Mouse (Mus musculus) cortical plate, adult 2 months (tissue): ENCODE measurements around the gene Ppp1r7. TPM values are rescaled to one million over a fixed set of nuclear protein-coding genes. Genes with fewer than 3 reads are reported as not detected.

ENCODE experiments used
- H3K27ac ChIP-seq: fragments of 200-500 bp; 2 replicates; pipeline ENCODE4 v1.5.1; 2012; ENCODE audit warnings: low read length, control low read depth, inconsistent platforms; ENCODE audit not compliant: insufficient read depth
- H3K4me1 ChIP-seq: fragments of 200-500 bp; 2 replicates; pipeline ENCODE4 v1.6.1; 2011; ENCODE audit warnings: low read length; ENCODE audit not compliant: control insufficient read depth, insufficient read depth
- H3K4me3 ChIP-seq: fragments of 200-500 bp; 2 replicates; pipeline ENCODE4 v1.5.1; 2011; ENCODE audit warnings: mild to moderate bottlenecking, low read length, control low read depth; ENCODE audit not compliant: insufficient read depth
- CTCF ChIP-seq: fragments of 200-500 bp; IDR thresholded peaks from 2 replicates; pipeline ENCODE4 v1.5.1; 2011; ENCODE audit warnings: mild to moderate bottlenecking, control low read depth, low read length; ENCODE audit not compliant: insufficient read depth; ENCODE audit errors: extremely low read depth
- POLR2A ChIP-seq: fragments of 200-500 bp; IDR thresholded peaks from 2 replicates; pipeline ENCODE4 v1.6.1; 2011; ENCODE audit warnings: mild to moderate bottlenecking, low read length, control low read depth; ENCODE audit not compliant: insufficient read depth; ENCODE audit errors: extremely low read depth
- polyA plus RNA-seq: library from polyadenylated mRNA; depleted of rRNA; stranded (reverse); fragments of >200 nt; gene quantifications from 2 replicates; pipeline ENCODE4 v1.2.3, GENCODE M21; 2012

The Ppp1r7 gene
- polyA plus RNA-seq, 1 experiment, result 30.4 TPM

DNA sequence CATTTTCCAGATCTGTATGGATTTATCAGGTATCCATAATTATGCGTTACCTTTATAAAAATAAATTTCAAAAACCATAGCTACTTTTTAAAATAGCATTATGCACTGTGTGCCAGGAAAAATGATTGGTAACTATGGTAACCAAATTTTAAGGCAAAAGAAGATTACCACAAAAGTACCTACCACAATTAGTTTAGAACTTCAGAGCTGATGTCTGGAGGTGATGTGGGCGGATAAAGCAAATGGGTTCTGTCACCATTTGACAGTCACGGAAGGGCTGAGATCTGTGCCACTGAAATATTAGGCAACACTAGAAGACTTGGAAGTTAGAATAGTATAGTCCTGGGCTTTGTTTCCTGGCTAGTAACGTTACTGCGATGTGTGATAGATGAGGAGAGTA, 4.5 kb downstream of the Ppp1r7 start:
- peaks cover 9% of the 10 kb centered on the region for H3K4me1 ChIP-seq
- TF ChIP-seq POLR2A (no peak), CTCF (no peak)
- H3K27ac ChIP-seq, result no peak overlapping the region
- no peak overlapping the region for H3K4me3 ChIP-seq

DNA sequence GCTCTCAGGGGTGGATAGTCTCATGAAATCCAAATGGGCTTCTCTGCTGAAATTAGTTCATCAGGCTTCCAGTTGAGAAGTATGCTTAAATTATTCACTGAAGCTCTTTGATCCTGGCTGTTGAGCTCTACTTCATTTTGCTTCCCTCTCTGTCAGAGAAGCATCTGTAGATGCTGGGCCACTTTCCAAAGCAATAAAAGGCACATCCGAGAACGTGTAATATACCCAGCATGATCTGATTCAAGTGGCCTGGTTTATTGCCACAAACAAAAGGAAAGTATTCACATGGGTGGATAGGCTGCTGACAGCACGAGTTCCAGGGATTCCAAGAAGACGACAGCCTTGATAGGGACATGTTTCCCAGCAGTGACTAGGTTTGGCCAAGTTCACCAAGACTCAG, 7.0 kb downstream of the Ppp1r7 start:
- peaks cover 7% of the 10 kb centered on the region for H3K4me1 ChIP-seq
- TF ChIP-seq POLR2A, result no peak
- TF ChIP-seq CTCF, result no peak
- H3K4me3 ChIP-seq, result no peak overlapping the region
- H3K27ac ChIP-seq, result no peak overlapping the region

DNA sequence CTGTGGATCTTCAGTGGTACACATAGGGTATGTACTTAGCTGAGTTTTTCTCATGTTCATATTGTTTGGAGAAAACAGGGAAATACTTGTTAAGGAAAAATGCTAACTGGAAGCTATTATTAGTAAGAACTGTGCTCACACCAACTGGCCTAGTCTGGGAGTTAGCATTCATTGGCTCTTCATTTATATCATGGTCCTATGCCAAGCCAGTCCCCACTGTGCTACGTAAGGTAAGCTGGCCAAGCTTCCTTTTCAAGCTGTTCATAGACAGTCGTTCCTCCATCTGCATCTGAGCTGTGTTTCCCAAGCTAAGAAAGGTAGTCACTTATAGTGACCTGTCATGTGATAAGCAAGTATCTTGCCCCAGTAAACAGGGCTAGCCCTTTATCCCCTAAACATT, 10.1 kb downstream of the Ppp1r7 start:
- H3K4me1 ChIP-seq, result peaks cover 6% of the 10 kb centered on the region

DNA sequence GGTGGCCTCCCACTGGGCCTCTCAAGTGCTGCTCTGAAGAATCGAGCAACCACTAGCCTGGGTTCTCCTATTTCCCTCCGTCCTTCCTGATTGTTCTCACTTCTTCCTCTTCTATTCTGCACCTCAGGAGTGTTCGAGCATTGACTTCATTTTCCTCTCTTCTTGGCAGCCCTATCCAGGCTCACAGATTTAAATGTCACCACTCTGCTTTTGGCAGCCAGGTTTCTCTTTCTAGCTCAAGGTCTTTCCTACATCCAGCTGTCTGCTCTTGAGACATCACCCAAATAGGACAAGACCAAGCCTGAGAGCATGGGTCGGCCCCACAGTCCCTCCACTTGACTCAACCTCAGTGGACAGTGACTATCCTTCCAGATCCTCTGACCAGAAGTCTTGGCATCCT, 20.0 kb downstream of the Ppp1r7 start:
- no peak overlapping the region for H3K4me3 ChIP-seq
- H3K4me1 ChIP-seq, result no peaks in the 10 kb centered on the region
- H3K27ac ChIP-seq, result no peak overlapping the region
- TF ChIP-seq POLR2A, result no peak
- no peak for TF ChIP-seq CTCF

More for the DNA sequence above, 10.1 kb downstream of the Ppp1r7 start:
- no peak overlapping the region for H3K27ac ChIP-seq
- TF ChIP-seq POLR2A, result no peak
- TF ChIP-seq CTCF, result no peak
- H3K4me3 ChIP-seq, result no peak overlapping the region

DNA sequence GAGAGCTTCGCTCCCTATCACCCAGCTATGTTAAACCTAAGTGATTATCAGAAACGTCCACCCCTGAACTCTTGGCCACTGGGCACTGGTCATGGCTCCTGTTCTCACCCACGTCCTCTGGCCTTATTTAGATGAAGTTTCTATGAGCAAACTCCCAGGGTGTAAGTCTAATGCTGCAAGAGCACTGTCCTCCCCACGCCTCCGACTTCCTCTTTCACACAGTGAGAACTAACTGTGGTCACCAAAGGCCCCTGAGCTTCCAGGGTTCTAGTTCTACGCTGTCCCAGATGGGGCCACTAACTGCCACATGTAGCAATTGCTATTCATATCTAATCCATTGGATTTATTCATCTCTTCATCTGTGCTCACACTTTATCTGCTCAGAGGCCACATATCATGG, 23.0 kb downstream of the Ppp1r7 start:
- Histone ChIP-seq H3K4me3 (no peak overlapping the region), H3K4me1 (no peaks in the 10 kb centered on the region), H3K27ac (no peak overlapping the region)
- TF ChIP-seq CTCF (no peak), POLR2A (no peak)

DNA sequence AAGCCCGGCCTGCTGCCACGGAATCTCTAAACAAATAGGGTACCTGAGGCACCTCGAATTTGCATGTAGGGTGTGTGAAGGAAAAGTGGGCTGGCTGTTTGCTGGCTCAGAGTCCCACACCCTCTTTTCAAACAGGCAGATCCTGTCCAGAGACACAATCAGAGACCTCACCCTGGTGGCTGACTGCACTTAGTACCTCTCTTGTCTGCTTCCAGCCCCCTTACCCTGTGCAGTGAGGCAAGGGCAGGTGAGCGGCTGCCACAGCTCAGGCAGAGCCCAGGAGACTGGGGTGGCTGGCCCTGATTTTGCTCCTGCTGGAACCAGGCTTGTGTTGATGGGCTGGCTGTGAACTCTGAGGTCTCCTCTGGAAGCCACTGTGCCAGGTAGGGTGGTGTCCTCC, 31.0 kb downstream of the Ppp1r7 start, which contains the start of gene Ano7:
Gene Ano7, plus strand, starts transcription at position 266 of the 400 bp plus-strand sequence.
- Histone ChIP-seq H3K4me3 (no peak within 1 kb of the TSS), H3K4me1 (no peaks in the 10 kb centered on the region), H3K27ac (no peak within 1 kb of the TSS)
- TF ChIP-seq POLR2A, result no peak

DNA sequence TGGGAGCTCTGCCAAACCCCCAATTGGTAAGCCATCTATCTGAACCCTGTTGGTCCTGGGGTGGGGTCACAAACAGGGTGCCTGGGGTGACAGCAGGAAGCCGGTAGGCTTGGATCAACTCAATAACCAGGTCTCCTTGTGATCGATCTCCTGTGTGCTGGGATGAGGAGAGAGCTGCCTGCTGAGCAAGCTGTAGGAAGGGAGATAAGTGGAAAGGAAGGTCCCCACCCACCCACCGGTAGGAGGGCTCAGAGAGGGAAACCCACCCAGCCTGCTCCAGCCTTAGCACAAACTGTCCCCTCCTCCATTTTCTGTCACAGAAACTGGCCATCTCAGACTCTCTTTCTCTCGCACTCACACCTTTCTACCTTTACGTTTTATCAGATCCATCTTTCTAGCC, 34.7 kb downstream of the Ppp1r7 start:
- no peaks in the 10 kb centered on the region for H3K4me1 ChIP-seq
- no peak overlapping the region for H3K4me3 ChIP-seq

DNA sequence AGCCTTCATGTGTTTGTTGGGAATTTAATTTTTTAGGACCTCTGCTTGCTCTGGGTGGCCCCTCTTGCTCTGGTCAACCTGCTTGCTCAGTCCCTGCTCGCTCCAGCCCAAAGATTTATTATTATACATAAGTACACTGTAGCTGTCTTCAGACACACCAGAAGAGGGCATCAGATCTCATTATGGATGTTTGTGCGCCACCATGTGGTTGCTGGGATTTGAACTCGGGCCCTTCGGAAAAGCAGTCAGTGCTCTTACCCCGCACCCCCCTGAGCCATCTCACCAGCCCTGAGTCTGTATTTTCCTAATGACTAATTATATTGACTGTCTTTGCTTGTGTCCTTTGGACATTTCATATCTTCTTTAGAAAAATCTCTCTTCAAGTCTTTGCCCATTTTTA, 36.5 kb downstream of the Ppp1r7 start:
- H3K27ac ChIP-seq, result no peak overlapping the region
- TF ChIP-seq POLR2A, result no peak
- no peak for TF ChIP-seq CTCF
- H3K4me1 ChIP-seq, result no peaks in the 10 kb centered on the region
- no peak overlapping the region for H3K4me3 ChIP-seq

More for the DNA sequence above, 34.7 kb downstream of the Ppp1r7 start:
- no peak overlapping the region for H3K27ac ChIP-seq
- TF ChIP-seq CTCF (no peak), POLR2A (no peak)

DNA sequence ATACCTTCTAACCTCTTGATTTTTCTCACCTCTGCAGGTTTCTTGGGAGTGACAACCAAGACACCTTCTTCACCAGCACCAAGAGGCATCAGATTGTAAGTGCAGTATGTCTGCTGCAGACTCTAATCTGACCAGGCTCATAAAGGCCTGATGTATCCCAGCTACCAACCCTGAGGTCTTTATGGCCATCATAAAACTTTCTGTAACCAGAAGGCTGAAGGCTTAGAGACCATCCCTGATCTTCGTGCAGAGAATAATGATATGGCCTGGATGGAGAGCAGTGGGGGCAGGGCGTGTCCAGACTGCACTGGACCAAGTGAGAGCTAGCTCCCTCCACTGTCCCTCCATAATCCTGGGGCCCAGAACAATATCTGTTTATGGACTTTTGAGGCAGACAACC, 44.5 kb downstream of the Ppp1r7 start:
- Histone ChIP-seq H3K4me3 (no peak overlapping the region), H3K4me1 (no peaks in the 10 kb centered on the region), H3K27ac (no peak overlapping the region)
- TF ChIP-seq POLR2A (no peak), CTCF (no peak)

DNA sequence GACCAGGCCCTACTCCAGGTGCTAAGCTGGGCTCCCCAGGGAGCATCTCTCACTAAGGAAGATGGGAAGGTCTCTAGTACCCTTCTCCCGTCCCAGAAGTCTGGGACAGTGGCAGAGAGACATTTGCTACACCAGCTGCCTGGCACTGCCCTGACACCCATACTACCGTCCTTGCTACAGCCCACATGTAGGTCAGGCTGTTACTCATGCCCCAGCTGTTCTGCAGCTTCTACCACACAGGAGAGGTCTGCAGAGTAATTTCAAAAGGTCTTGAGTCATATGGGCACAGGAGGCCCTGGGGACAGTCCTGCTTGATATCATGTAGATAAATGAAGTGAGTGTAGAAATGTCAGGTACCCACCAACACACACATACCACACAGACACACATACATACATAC, 46.3 kb downstream of the Ppp1r7 start:
- TF ChIP-seq POLR2A, result no peak
- no peak for TF ChIP-seq CTCF
- H3K4me1 ChIP-seq, result no peaks in the 10 kb centered on the region
- no peak overlapping the region for H3K4me3 ChIP-seq
- H3K27ac ChIP-seq, result no peak overlapping the region

DNA sequence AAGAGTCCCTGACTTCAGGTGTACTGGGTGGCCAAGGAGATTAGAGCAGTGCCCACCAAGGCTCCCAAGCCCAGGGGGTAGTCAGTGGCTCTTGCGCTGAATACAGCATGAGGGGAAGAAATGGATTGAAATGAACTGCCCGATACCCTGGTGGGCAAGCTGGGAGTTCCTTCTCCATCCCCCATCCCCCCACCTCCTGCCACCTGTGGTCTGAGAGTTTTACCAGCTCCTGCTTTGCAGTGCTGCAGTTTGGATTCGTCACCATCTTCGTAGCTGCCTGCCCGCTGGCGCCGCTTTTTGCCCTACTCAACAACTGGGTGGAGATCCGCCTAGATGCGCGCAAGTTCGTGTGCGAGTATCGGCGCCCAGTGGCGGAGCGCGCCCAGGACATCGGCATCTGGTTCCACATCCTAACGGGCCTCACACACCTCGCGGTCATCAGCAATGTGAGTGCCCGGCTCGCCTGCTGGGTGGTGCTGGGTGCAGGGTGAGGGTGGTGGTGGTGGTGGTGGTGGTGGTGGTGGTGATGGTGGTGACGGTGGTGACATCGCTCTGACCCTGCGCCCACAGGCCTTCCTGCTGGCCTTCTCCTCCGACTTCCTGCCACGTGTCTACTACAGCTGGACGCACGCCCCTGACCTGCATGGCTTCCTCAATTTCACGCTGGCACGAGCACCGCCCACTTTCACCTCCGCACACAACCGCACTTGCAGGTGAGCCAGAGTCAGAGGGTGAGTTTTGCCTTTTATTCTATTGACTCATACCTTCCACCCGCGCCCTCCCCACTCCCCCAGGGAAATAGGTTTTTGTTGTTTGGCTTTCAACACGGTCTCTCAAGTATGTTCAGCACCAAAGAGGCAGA, 58.8 kb downstream of the Ppp1r7 start:
- TF ChIP-seq CTCF, result no peak
- no peak for TF ChIP-seq POLR2A
- H3K4me3 ChIP-seq, result peak overlapping the region; percentile 5; the same call in 1 of the 2 replicates
- no peaks in the 10 kb centered on the region for H3K4me1 ChIP-seq
- no peak overlapping the region for H3K27ac ChIP-seq
